Mouse (Mus musculus): ENCODE data around the gene Trim31.

- TF ChIP-seq EP300 (IDR thresholded peaks at IDR 0.05; ENCODE audit: insufficient read depth, low read depth, low read length) = no peak
- no peak for TF ChIP-seq CTCF (IDR thresholded peaks at IDR 0.05; ENCODE audit: low read depth, low read length)
Measured at GRCm38 (mm10) chr17:36890073-36890903, 7.6 kb upstream of the Trim31 start, which contains the start of gene Trim40.

Data from ES-Bruce4 (cell line).